Mouse (Mus musculus) spleen, adult 2 months (tissue): ENCODE data around the gene Xpo4. TPM values are rescaled to one million over a fixed set of nuclear protein-coding genes. Genes with fewer than 3 reads are reported as not detected.
"Not testable (repeated sequence)": the region's sequence is repeated elsewhere in the genome, so short reads cannot be mapped to it uniquely, and the experiment has no call there.

Experiments
- DNase-seq, 2 experiments: peaks; one replicate each; pipeline versions ENCODE4 v3.0.0 to v3.0.0-alpha.2; 2012 to 2021; ENCODE audit warnings: low spot score in 2 of 2, low read depth in 1 of 2
- H3K27ac ChIP-seq: fragments of 200-500 bp; 2 replicates; pipeline ENCODE4 v1.5.1; 2012; ENCODE audit warnings: low read length, inconsistent platforms; ENCODE audit not compliant: insufficient read depth
- H3K27me3 ChIP-seq: fragments of 200-500 bp; 2 replicates; pipeline ENCODE4 v1.6.1; 2012; ENCODE audit warnings: mild to moderate bottlenecking, moderate library complexity, low read length, inconsistent platforms; ENCODE audit not compliant: control insufficient read depth, insufficient read depth
- H3K36me3 ChIP-seq: fragments of 200-500 bp; 2 replicates; pipeline ENCODE4 v1.6.1; 2012; ENCODE audit warnings: mild to moderate bottlenecking, low read length, inconsistent platforms; ENCODE audit not compliant: control insufficient read depth, insufficient read depth
- H3K4me1 ChIP-seq: fragments of 200-500 bp; 2 replicates; pipeline ENCODE4 v1.6.1; 2011; ENCODE audit warnings: inconsistent platforms; ENCODE audit not compliant: control insufficient read depth, insufficient read depth, insufficient read length
- H3K4me3 ChIP-seq: fragments of 200-500 bp; 2 replicates; pipeline ENCODE4 v1.5.1; 2011; ENCODE audit warnings: mild to moderate bottlenecking, inconsistent platforms; ENCODE audit not compliant: insufficient read depth, insufficient read length; ENCODE audit errors: extremely low read depth
- CTCF ChIP-seq: fragments of 200-500 bp; IDR thresholded peaks from 2 replicates; pipeline ENCODE4 v1.5.1; 2011; ENCODE audit warnings: mild to moderate bottlenecking, inconsistent platforms; ENCODE audit not compliant: insufficient read depth, insufficient read length, insufficient replicate concordance; ENCODE audit errors: extremely low read depth
- POLR2A ChIP-seq: fragments of 200-500 bp; IDR thresholded peaks from 2 replicates; pipeline ENCODE4 v1.6.1; 2011; ENCODE audit warnings: low read depth, low read length, inconsistent platforms
- WGBS: fragments of 180-500 bp; shearing (Covaris S2); methylation state at CpG from one replicate; pipeline ENCODE4 v1.1.7; 2018; 5-methylcytosine and 5-hydroxymethylcytosine counted together
- polyA plus RNA-seq: library from polyadenylated mRNA; depleted of rRNA; stranded (reverse); fragments of >200 nt; gene quantifications from 2 replicates; pipeline ENCODE4 v1.2.3, GENCODE M21; 2012

The Xpo4 gene
- polyA plus RNA-seq, 1 experiment: 2.4 TPM

GRCm38 (mm10) chr14:57663630-57664029 is 1.6 kb downstream of the Xpo4 start:
- no peaks in the 10 kb centered on the region; the same call in none of the 2 replicates for H3K4me1 ChIP-seq
- H3K4me3 ChIP-seq: no peak overlapping the region
- H3K27ac ChIP-seq: no peak overlapping the region
- DNase-seq: no peak
- no peaks in the 10 kb centered on the region for H3K27me3 ChIP-seq
- no peak for TF ChIP-seq CTCF
- H3K36me3 ChIP-seq: no peaks in the 10 kb centered on the region
- 29% methylated on average over 1 of the region's 1 CpGs for WGBS

GRCm38 (mm10) chr14:57658301-57658700 is 6.9 kb downstream of the Xpo4 start:
- Histone ChIP-seq H3K4me3 (no peak overlapping the region), H3K27me3 (no peaks in the 10 kb centered on the region), H3K27ac (no peak overlapping the region), H3K4me1 (no peaks in the 10 kb centered on the region), H3K36me3 (no peaks in the 10 kb centered on the region)
- no peak for TF ChIP-seq CTCF
- TF ChIP-seq POLR2A: no peak
- WGBS: 95% methylated on average over 4 of the region's 4 CpGs
- no peak for DNase-seq

DNA sequence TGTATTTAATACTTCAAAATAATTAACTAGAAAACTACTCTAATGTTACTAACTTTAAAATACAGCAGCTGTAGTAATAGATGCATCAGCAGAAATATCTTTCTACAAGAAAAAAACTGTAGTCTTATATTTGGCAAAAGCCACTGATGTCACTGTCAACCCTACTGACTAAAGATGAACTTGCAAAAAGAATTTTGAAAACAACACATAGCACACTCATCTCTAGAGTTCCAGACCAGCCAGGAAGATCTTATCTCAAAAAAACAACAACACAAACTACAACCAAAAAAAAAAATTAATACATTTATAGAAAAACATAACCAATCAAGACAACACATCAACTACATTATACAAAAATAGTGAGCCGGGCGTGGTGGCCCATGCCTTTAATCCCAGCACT is 7.7 kb downstream of the Xpo4 start:
- Histone ChIP-seq H3K27me3 (no peaks in the 10 kb centered on the region), H3K27ac (no peak overlapping the region), H3K4me3 (no peak overlapping the region), H3K4me1 (no peaks in the 10 kb centered on the region), H3K36me3 (no peaks in the 10 kb centered on the region)
- no peak for DNase-seq
- WGBS: 95% methylated on average over 2 of the region's 2 CpGs
- TF ChIP-seq CTCF (no peak), POLR2A (no peak)

GRCm38 (mm10) chr14:57656519-57656918 is 8.7 kb downstream of the Xpo4 start:
- H3K27me3 ChIP-seq, DNase-seq, H3K4me1 ChIP-seq, H3K4me3 ChIP-seq, H3K36me3 ChIP-seq, H3K27ac ChIP-seq: not testable (repeated sequence)
- 98% methylated on average over 3 of the region's 3 CpGs for WGBS

DNA sequence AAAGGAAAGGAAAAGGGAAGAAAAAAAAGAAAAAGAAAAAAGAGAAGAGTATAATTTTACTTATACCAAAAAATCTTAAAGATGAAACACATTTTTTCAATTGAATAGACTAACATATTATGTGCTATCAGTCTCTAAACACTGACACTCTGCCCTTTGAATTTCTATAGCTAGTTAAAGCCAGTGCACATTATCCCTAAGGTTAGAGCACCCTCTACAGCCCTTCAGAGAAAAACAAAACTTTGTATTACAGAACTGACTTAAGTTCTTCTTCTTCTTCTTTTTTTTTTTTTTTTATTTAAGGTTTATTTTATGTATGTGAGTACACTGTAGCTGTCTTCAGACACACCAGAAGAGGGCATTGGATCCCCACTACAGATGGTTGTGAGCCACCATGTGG is 15.7 kb downstream of the Xpo4 start:
- H3K27ac ChIP-seq: no peak overlapping the region
- H3K36me3 ChIP-seq: no peaks in the 10 kb centered on the region; the same call in 1 of the 2 replicates
- H3K4me1 ChIP-seq: no peaks in the 10 kb centered on the region
- no peak overlapping the region for H3K4me3 ChIP-seq
- no peak for TF ChIP-seq POLR2A
- no peak for TF ChIP-seq CTCF
- DNase-seq: no peak
- no peaks in the 10 kb centered on the region for H3K27me3 ChIP-seq

DNA sequence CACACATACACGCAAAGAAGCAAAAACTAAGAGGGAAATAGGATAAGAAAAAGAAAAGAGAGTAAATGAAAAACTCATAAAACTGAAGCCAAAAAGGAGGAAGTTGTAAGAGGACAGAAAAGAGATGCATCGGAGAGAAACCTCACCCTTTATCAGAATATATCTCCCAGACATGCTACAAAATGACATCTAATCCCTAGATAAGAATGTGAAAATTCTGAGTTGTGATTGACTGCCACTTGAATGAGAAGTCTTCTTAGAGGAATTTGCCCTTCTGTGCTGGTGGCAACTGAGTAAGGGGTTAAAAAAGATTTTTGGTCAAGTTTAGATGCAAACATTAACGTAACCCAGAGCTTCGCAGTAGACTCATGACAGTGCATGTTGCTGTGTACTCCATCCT is 19.1 kb downstream of the Xpo4 start:
- Histone ChIP-seq H3K27me3 (no peaks in the 10 kb centered on the region), H3K4me3 (no peak overlapping the region), H3K36me3 (peaks cover 5% of the 10 kb centered on the region), H3K27ac (no peak overlapping the region), H3K4me1 (no peaks in the 10 kb centered on the region)
- DNase-seq: no peak
- no peak for TF ChIP-seq POLR2A
- TF ChIP-seq CTCF: no peak
- WGBS: 82% methylated on average over 4 of the region's 4 CpGs

GRCm38 (mm10) chr14:57639153-57639552 is 26.1 kb downstream of the Xpo4 start:
- peaks cover 6% of the 10 kb centered on the region for H3K36me3 ChIP-seq
- H3K27ac ChIP-seq: no peak overlapping the region
- TF ChIP-seq POLR2A (no peak), CTCF (no peak)
- no peak overlapping the region for H3K4me3 ChIP-seq
- H3K27me3 ChIP-seq: no peaks in the 10 kb centered on the region
- no peaks in the 10 kb centered on the region for H3K4me1 ChIP-seq
- DNase-seq: no peak
- 98% methylated on average over 3 of the region's 3 CpGs for WGBS

GRCm38 (mm10) chr14:57634141-57634540 is 31.1 kb downstream of the Xpo4 start:
- no peak for DNase-seq
- H3K27me3 ChIP-seq: no peaks in the 10 kb centered on the region
- H3K36me3 ChIP-seq: peaks cover 3% of the 10 kb centered on the region
- no peak for TF ChIP-seq CTCF
- no peak for TF ChIP-seq POLR2A
- no peaks in the 10 kb centered on the region for H3K4me1 ChIP-seq
- no peak overlapping the region for H3K27ac ChIP-seq
- no peak overlapping the region for H3K4me3 ChIP-seq
- 95% methylated on average over 5 of the region's 5 CpGs for WGBS
